Mouse (Mus musculus) hindbrain, embryonic 13.5 days (tissue): ENCODE data around the gene Commd1. TPM values are rescaled to one million over a fixed set of nuclear protein-coding genes. Genes with fewer than 3 reads are reported as not detected.

Experiments used
- ATAC-seq: fragments of 200-750 bp; cut with Nextera tagmentation; 2 replicates; pipeline ENCODE4 v1.8.0; 2017; ENCODE audit warnings: moderate TSS enrichment; ENCODE audit not compliant: low FRiP score
- H3K27ac ChIP-seq: fragments of 300-500 bp; sonication (generic); 2 replicates; pipeline ENCODE4 v1.5.1; 2015; ENCODE audit warnings: inconsistent platforms, mild to moderate bottlenecking, moderate library complexity
- H3K27me3 ChIP-seq: fragments of 300-500 bp; sonication (generic); 2 replicates; pipeline ENCODE4 v1.6.1; 2015; ENCODE audit warnings: mild to moderate bottlenecking, inconsistent platforms
- H3K36me3 ChIP-seq: fragments of 300-500 bp; sonication (generic); 2 replicates; pipeline ENCODE4 v1.6.1; 2015; ENCODE audit warnings: mild to moderate bottlenecking, inconsistent platforms
- H3K4me1 ChIP-seq: fragments of 300-500 bp; sonication (generic); replicated peaks from 2 replicates; pipeline ENCODE4 v1.6.1; 2015; ENCODE audit warnings: inconsistent platforms
- H3K4me2 ChIP-seq: fragments of 300-500 bp; sonication (generic); 2 replicates; pipeline ENCODE4 v1.6.1; 2015; ENCODE audit warnings: inconsistent platforms, mild to moderate bottlenecking, moderate library complexity
- H3K4me3 ChIP-seq: fragments of 300-500 bp; sonication (generic); 2 replicates; pipeline ENCODE4 v1.5.1; 2015; ENCODE audit warnings: mild to moderate bottlenecking, inconsistent platforms
- H3K9ac ChIP-seq: fragments of 300-500 bp; sonication (generic); 2 replicates; pipeline ENCODE4 v1.6.1; 2015; ENCODE audit warnings: mild to moderate bottlenecking, inconsistent platforms
- H3K9me3 ChIP-seq: fragments of 300-500 bp; sonication (generic); 2 replicates; pipeline ENCODE4 v1.6.1; 2016; ENCODE audit warnings: inconsistent platforms
- WGBS: fragments of 180-500 bp; shearing (Covaris S2); methylation state at CpG from one replicate; pipeline ENCODE4 v1.1.7; 2015; 5-methylcytosine and 5-hydroxymethylcytosine counted together
- polyA plus RNA-seq: library from polyadenylated mRNA; unstranded; fragments of >200 nt; fragmentation: Nextera tagmentation; extraction: Ambion mirVana; gene quantifications from 2 replicates; pipeline ENCODE4 v1.2.1, GENCODE M21; 2015

The Commd1 gene
- polyA plus RNA-seq, 1 experiment from 2014 or later, result 301 TPM

GRCm38 (mm10) chr11:22875279-22875678 is 106.9 kb downstream of the Commd1 start:
- peak overlapping the region; percentile 46 for H3K9ac ChIP-seq
- 68% methylated on average over 4 of the region's 4 CpGs for WGBS

DNA sequence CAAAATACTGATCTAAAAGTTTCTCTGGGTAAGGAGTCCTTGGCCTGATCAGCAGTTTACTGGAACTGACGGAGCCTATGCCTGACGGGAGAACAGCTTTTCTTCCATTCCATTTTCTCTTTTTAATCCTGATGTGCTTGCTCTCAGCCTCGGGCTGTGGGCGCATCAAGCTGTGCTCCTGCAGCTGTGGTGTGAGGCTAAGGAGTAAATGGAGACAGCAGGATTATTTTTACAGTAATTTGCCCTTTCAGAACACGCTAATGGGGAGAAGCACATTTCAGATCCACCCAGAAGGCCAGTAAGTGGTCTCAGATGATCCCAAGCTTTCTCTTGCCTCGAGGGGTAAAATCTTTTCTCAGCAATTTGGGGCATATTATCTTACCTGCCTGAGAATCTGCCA is 107.4 kb downstream of the Commd1 start:
- Histone ChIP-seq H3K27ac (peak overlapping the region; percentile 79), H3K9me3 (no peaks in the 10 kb centered on the region), H3K4me3 (no peak overlapping the region), H3K4me2 (no peak overlapping the region), H3K4me1 (peaks cover 25% of the 10 kb centered on the region), H3K9ac (peak overlapping the region; percentile 46), H3K36me3 (no peaks in the 10 kb centered on the region), H3K27me3 (no peaks in the 10 kb centered on the region)
- ATAC-seq, result peak; percentile 27; the same call in 1 of the 2 replicates
- WGBS, result 52% methylated on average over 6 of the region's 6 CpGs

More at GRCm38 (mm10) chr11:22875279-22875678, 106.9 kb downstream of the Commd1 start:
- H3K27me3 ChIP-seq, result no peaks in the 10 kb centered on the region
- H3K4me1 ChIP-seq, result peaks cover 25% of the 10 kb centered on the region
- no peak overlapping the region for H3K4me2 ChIP-seq
- no peaks in the 10 kb centered on the region for H3K36me3 ChIP-seq
- peak; percentile 71 for ATAC-seq
- peak overlapping the region; percentile 79 for H3K27ac ChIP-seq
- H3K9me3 ChIP-seq, result no peaks in the 10 kb centered on the region
- no peak overlapping the region for H3K4me3 ChIP-seq

GRCm38 (mm10) chr11:22873383-22873782 is 108.8 kb downstream of the Commd1 start:
- ATAC-seq, result no peak
- Histone ChIP-seq H3K9ac (no peak overlapping the region), H3K27ac (no peak overlapping the region), H3K9me3 (no peaks in the 10 kb centered on the region), H3K4me3 (no peak overlapping the region), H3K4me1 (peaks cover 25% of the 10 kb centered on the region), H3K4me2 (no peak overlapping the region), H3K36me3 (no peaks in the 10 kb centered on the region), H3K27me3 (no peaks in the 10 kb centered on the region)
- WGBS, result 54% methylated on average over 4 of the region's 4 CpGs

DNA sequence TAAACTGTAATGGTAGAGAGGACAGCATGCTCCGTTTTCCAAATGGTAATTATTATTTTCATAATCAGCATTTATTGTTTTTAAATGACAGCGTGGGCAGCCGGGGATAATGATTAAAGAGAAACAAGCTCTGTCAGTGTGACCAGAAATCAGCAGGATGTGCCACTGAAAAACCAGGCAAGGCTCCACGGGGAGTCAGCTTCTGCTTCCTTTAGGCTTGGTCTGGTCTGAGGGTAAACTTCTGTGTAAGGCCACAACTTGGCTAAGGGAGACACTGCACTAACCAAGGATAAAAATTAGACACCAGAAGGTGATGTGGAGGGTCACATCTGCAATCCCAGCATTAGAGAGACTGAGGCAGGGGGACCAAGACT is 109.9 kb downstream of the Commd1 start:
- no peak for ATAC-seq
- Histone ChIP-seq H3K27me3 (no peaks in the 10 kb centered on the region), H3K36me3 (no peaks in the 10 kb centered on the region), H3K4me1 (peaks cover 25% of the 10 kb centered on the region), H3K9me3 (no peaks in the 10 kb centered on the region), H3K4me2 (no peak overlapping the region), H3K4me3 (no peak overlapping the region), H3K27ac (no peak overlapping the region), H3K9ac (no peak overlapping the region)
- WGBS, result 51% methylated on average over 4 of the region's 4 CpGs

GRCm38 (mm10) chr11:22871628-22872306 is 110.4 kb downstream of the Commd1 start:
- Histone ChIP-seq H3K36me3 (no peaks in the 10 kb centered on the region), H3K4me2 (no peak overlapping the region), H3K27me3 (no peaks in the 10 kb centered on the region), H3K9ac (no peak overlapping the region), H3K4me1 (peaks cover 25% of the 10 kb centered on the region), H3K4me3 (no peak overlapping the region), H3K9me3 (no peaks in the 10 kb centered on the region), H3K27ac (no peak overlapping the region)
- WGBS, result 68% methylated on average over 7 of the region's 7 CpGs
- ATAC-seq, result no peak

GRCm38 (mm10) chr11:22868582-22868981 is 113.6 kb downstream of the Commd1 start:
- no peaks in the 10 kb centered on the region for H3K9me3 ChIP-seq
- WGBS, result 88% methylated on average over 8 of the region's 8 CpGs
- no peak overlapping the region for H3K4me3 ChIP-seq
- ATAC-seq, result no peak
- H3K27ac ChIP-seq, result no peak overlapping the region
- no peaks in the 10 kb centered on the region for H3K36me3 ChIP-seq
- peaks cover 14% of the 10 kb centered on the region for H3K27me3 ChIP-seq
- peaks cover 13% of the 10 kb centered on the region; the same call in 1 of the 2 replicates for H3K4me1 ChIP-seq
- H3K4me2 ChIP-seq, result no peak overlapping the region
- H3K9ac ChIP-seq, result no peak overlapping the region

GRCm38 (mm10) chr11:22867691-22868090 is 114.5 kb downstream of the Commd1 start:
- H3K4me2 ChIP-seq, result no peak overlapping the region
- WGBS, result 85% methylated on average over 5 of the region's 5 CpGs
- no peaks in the 10 kb centered on the region for H3K9me3 ChIP-seq
- H3K4me1 ChIP-seq, result peaks cover 13% of the 10 kb centered on the region; the same call in 1 of the 2 replicates
- H3K36me3 ChIP-seq, result no peaks in the 10 kb centered on the region
- H3K27me3 ChIP-seq, result peaks cover 20% of the 10 kb centered on the region
- H3K4me3 ChIP-seq, result no peak overlapping the region
- ATAC-seq, result no peak
- H3K9ac ChIP-seq, result no peak overlapping the region
- no peak overlapping the region for H3K27ac ChIP-seq

DNA sequence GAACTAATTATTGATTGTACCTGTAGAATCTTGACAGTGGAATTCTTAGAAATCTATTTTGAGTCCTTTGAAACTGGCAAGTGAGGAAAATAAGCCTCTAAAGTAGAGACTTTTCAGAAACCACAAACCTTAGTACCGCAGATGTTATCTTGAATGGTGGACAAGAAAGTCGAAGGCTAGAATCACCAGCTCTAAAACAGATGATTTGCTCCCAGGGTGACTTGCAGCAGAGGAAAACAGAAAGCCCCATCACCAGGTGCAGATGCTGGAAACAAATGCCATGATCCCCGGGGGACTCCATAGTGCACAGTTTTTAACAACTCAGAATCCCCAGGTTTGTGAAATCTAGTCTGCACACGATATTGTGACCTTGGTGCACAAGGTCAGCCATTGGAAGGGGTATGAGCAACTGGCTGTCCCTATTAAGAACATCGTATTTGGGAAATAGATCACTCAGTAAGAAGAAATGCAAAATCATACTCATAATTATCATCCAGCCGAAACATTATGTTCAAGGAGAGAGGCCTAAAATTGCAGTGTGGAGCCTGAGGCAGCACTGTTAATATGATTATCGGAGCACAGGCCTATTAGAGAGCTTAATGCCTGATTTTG is 116.4 kb downstream of the Commd1 start:
- no peak overlapping the region for H3K4me2 ChIP-seq
- H3K9ac ChIP-seq, result no peak overlapping the region
- no peaks in the 10 kb centered on the region for H3K9me3 ChIP-seq
- no peaks in the 10 kb centered on the region for H3K36me3 ChIP-seq
- no peak overlapping the region for H3K27ac ChIP-seq
- 81% methylated on average over 7 of the region's 7 CpGs for WGBS
- peaks cover 6% of the 10 kb centered on the region; the same call in 1 of the 2 replicates for H3K4me1 ChIP-seq
- ATAC-seq, result no peak
- no peak overlapping the region for H3K4me3 ChIP-seq
- H3K27me3 ChIP-seq, result peaks cover 39% of the 10 kb centered on the region

DNA sequence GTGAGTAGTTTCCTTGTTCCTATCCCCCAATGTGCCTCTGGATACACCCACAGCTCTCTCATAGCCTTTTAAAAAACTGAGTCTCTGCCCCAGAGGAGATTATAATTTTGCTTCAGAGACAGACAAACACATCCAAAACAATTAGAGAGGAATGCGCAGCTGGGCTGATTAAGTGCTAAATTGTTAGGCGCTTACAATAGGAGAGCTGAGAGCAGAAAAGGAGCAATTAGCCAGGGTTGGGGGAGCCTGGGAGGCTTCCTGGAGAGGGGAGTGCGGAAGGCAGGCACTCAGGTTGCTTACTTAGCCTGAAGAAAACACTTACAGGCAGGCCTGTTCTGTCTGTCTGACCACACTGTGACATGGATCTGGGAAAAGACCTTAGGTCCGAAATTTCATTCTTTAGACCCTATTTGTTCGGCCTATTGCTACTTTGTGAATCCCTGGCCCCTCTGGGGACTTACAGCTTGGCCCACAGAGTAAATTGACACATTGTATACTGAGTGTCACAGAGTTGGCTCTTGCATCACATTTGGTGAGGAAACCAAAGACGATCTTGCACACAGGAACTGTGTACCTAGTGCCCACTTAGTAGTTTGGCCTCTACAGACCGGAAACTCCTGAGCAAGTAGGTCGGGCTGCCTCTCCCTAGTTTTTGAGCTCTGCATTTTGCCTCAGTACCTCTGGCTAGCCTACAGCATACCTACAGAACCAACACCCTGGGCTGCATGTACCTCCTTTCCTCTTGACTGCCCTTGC is 117.7 kb downstream of the Commd1 start:
- H3K4me2 ChIP-seq, result no peak overlapping the region
- H3K4me1 ChIP-seq, result peaks cover 16% of the 10 kb centered on the region
- no peak for ATAC-seq
- H3K9me3 ChIP-seq, result no peaks in the 10 kb centered on the region
- H3K4me3 ChIP-seq, result no peak overlapping the region
- no peak overlapping the region for H3K9ac ChIP-seq
- peaks cover 52% of the 10 kb centered on the region for H3K27me3 ChIP-seq
- no peaks in the 10 kb centered on the region for H3K36me3 ChIP-seq
- 49% methylated on average over 8 of the region's 8 CpGs for WGBS
- no peak overlapping the region for H3K27ac ChIP-seq

- Histone ChIP-seq H3K4me2 (no peak overlapping the region), H3K27me3 (peaks cover 61% of the 10 kb centered on the region), H3K9ac (no peak overlapping the region), H3K27ac (no peak overlapping the region), H3K36me3 (no peaks in the 10 kb centered on the region), H3K4me3 (no peak overlapping the region), H3K9me3 (no peaks in the 10 kb centered on the region), H3K4me1 (peaks cover 23% of the 10 kb centered on the region)
- ATAC-seq, result no peak
- WGBS, result 47% methylated on average over 4 of the region's 4 CpGs
These were observed 118.6 kb downstream of the Commd1 start for GRCm38 (mm10) chr11:22863581-22863980.

- H3K4me1 ChIP-seq, result peaks cover 30% of the 10 kb centered on the region
- H3K9ac ChIP-seq, result no peak overlapping the region
- no peak for ATAC-seq
- no peak overlapping the region for H3K4me3 ChIP-seq
- peaks cover 83% of the 10 kb centered on the region for H3K27me3 ChIP-seq
- H3K4me2 ChIP-seq, result no peak overlapping the region
- no peaks in the 10 kb centered on the region for H3K9me3 ChIP-seq
- WGBS, result 61% methylated on average over 4 of the region's 4 CpGs
- no peak overlapping the region for H3K27ac ChIP-seq
- no peaks in the 10 kb centered on the region for H3K36me3 ChIP-seq
These were observed 120.9 kb downstream of the Commd1 start for GRCm38 (mm10) chr11:22861315-22861714.
